Mouse (Mus musculus) kidney, embryonic 15.5 days (tissue): ENCODE results near the gene Gm9913. TPM values are rescaled to one million over a fixed set of nuclear protein-coding genes. Genes with fewer than 3 reads are reported as not detected.

Source experiments
- ATAC-seq: fragments of 200-750 bp; cut with Nextera tagmentation; replicated peaks from 2 replicates; pipeline ENCODE4 v1.8.0; 2017; ENCODE audit warnings: moderate TSS enrichment; ENCODE audit not compliant: low FRiP score
- H3K27ac ChIP-seq: fragments of 300-500 bp; sonication (generic); 2 replicates; pipeline ENCODE4 v1.5.1; 2015; ENCODE audit warnings: mild to moderate bottlenecking, inconsistent platforms
- H3K27me3 ChIP-seq: fragments of 300-500 bp; sonication (generic); 2 replicates; pipeline ENCODE4 v1.6.1; 2015; ENCODE audit warnings: inconsistent platforms
- H3K36me3 ChIP-seq: fragments of 300-500 bp; sonication (generic); 2 replicates; pipeline ENCODE4 v1.6.1; 2015; ENCODE audit warnings: inconsistent platforms
- H3K4me1 ChIP-seq: fragments of 300-500 bp; sonication (generic); 2 replicates; pipeline ENCODE4 v1.6.1; 2015; ENCODE audit warnings: inconsistent platforms
- H3K4me2 ChIP-seq: fragments of 300-500 bp; sonication (generic); 2 replicates; pipeline ENCODE4 v1.6.1; 2015; ENCODE audit warnings: moderate library complexity, mild to moderate bottlenecking, inconsistent platforms
- H3K4me3 ChIP-seq: fragments of 300-500 bp; sonication (generic); replicated peaks from 2 replicates; pipeline ENCODE4 v1.5.1; 2015; ENCODE audit warnings: mild to moderate bottlenecking, inconsistent platforms
- H3K9ac ChIP-seq: fragments of 300-500 bp; sonication (generic); 2 replicates; pipeline ENCODE4 v1.6.1; 2015; ENCODE audit warnings: mild to moderate bottlenecking, inconsistent platforms
- H3K9me3 ChIP-seq: fragments of 300-500 bp; sonication (generic); replicated peaks from 2 replicates; pipeline ENCODE4 v1.6.1; 2016; ENCODE audit warnings: inconsistent platforms
- WGBS: fragments of 180-500 bp; shearing (Covaris S2); methylation state at CpG from one replicate; pipeline ENCODE4 v1.1.7; 2015; ENCODE audit warnings: mixed read lengths; 5-methylcytosine and 5-hydroxymethylcytosine counted together
- polyA plus RNA-seq: library from polyadenylated mRNA; unstranded; fragments of >200 nt; fragmentation: Nextera tagmentation; extraction: Ambion mirVana; gene quantifications from 2 replicates; pipeline ENCODE4 v1.2.1, GENCODE M21; 2015

Gene Gm9913
- polyA plus RNA-seq, 1 experiment from 2014 or later = 0.42 TPM

- Histone ChIP-seq H3K36me3 (no peaks in the 10 kb centered on the region), H3K4me2 (no peak overlapping the region), H3K4me3 (no peak overlapping the region), H3K27me3 (no peaks in the 10 kb centered on the region), H3K9ac (no peak overlapping the region), H3K27ac (no peak overlapping the region), H3K9me3 (no peaks in the 10 kb centered on the region), H3K4me1 (no peaks in the 10 kb centered on the region)
- WGBS = 80% methylated on average over 6 of the region's 6 CpGs
- no peak for ATAC-seq
Observed at GRCm38 (mm10) chr2:125530665-125531064, 25.8 kb downstream of the Gm9913 start.

DNA sequence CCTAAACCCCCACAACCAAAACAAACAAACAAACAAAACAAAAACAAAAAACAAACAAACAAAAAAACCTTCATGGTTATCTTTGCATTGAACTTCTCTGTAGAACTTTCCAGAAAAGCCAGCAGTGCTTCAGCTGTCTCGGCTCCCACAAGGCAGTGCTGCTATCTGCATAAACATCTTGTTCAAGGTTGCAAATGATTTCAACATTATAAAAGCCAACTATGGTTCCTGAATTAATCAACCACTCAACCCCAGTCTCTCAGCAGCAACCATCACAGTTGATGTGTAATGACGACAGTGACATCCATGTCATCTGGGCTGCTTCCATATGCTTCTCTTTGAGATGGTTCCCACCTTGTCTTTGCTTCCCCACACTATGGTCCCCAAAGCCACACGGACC, 34.8 kb downstream of the Gm9913 start:
- Histone ChIP-seq H3K4me1 (no peaks in the 10 kb centered on the region), H3K27me3 (no peaks in the 10 kb centered on the region), H3K36me3 (no peaks in the 10 kb centered on the region), H3K4me3 (no peak overlapping the region), H3K9ac (no peak overlapping the region), H3K4me2 (no peak overlapping the region), H3K27ac (no peak overlapping the region), H3K9me3 (no peaks in the 10 kb centered on the region)
- 81% methylated on average over 3 of the region's 3 CpGs for WGBS
- ATAC-seq = no peak

- Histone ChIP-seq H3K9ac (no peak overlapping the region), H3K4me3 (no peak overlapping the region), H3K4me1 (no peaks in the 10 kb centered on the region), H3K36me3 (no peaks in the 10 kb centered on the region), H3K27me3 (no peaks in the 10 kb centered on the region), H3K9me3 (no peaks in the 10 kb centered on the region), H3K4me2 (no peak overlapping the region), H3K27ac (no peak overlapping the region)
- 63% methylated on average over 7 of the region's 7 CpGs for WGBS
- ATAC-seq = no peak
Observed at GRCm38 (mm10) chr2:125540579-125540978, 35.7 kb downstream of the Gm9913 start.

GRCm38 (mm10) chr2:125541451-125541850, 36.6 kb downstream of the Gm9913 start:
- Histone ChIP-seq H3K27me3 (no peaks in the 10 kb centered on the region), H3K4me2 (no peak overlapping the region), H3K9ac (no peak overlapping the region), H3K9me3 (no peaks in the 10 kb centered on the region), H3K4me1 (no peaks in the 10 kb centered on the region), H3K27ac (no peak overlapping the region), H3K4me3 (no peak overlapping the region), H3K36me3 (no peaks in the 10 kb centered on the region)
- WGBS = 76% methylated on average over 7 of the region's 7 CpGs
- no peak for ATAC-seq

DNA sequence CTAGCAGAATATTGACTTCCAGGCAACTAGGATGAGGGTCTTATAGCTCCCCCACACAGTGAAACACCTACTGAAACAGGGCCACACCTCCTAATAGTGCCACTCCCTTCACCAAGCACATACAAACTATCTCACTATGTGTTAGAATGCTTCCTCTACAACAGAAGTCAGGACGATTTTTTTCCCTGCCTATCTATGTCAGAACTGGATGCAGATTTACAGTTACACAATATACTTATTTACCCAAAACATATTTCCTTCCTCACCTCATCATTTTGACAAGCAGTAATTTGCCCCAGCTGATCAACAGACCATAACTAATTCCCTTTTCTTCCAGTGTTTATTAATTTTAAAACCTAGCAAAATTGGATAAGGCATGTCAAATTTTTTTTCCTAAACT, 38.8 kb downstream of the Gm9913 start:
- WGBS = 67% methylated on average over 1 of the region's 1 CpGs
- ATAC-seq = no peak
- Histone ChIP-seq H3K9me3 (no peaks in the 10 kb centered on the region), H3K4me2 (no peak overlapping the region), H3K36me3 (no peaks in the 10 kb centered on the region), H3K4me1 (no peaks in the 10 kb centered on the region), H3K27me3 (no peaks in the 10 kb centered on the region), H3K9ac (no peak overlapping the region), H3K4me3 (no peak overlapping the region), H3K27ac (no peak overlapping the region)

DNA sequence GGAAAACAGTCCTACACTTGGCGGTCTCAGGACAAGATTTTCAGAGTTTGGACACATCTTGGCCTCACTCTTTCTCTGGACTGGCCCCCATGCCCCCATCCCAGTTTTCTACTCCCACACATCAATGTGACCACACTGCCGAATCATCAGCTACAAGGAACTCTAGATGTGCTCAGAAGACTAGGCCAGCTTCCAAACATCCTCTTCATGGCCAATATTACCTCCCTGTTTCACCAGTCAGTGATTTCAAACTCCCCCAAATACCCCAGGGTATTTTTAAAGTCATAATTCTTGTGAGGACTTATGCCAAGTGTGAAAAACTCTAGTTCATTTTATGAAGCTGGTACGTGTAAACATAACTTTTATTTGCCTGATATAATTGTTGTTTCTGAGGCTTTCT, 40.1 kb downstream of the Gm9913 start:
- Histone ChIP-seq H3K4me2 (no peak overlapping the region), H3K36me3 (no peaks in the 10 kb centered on the region), H3K27ac (no peak overlapping the region), H3K9ac (no peak overlapping the region), H3K27me3 (no peaks in the 10 kb centered on the region), H3K9me3 (no peaks in the 10 kb centered on the region), H3K4me1 (no peaks in the 10 kb centered on the region), H3K4me3 (no peak overlapping the region)
- no peak for ATAC-seq
- 64% methylated on average over 3 of the region's 3 CpGs for WGBS

DNA sequence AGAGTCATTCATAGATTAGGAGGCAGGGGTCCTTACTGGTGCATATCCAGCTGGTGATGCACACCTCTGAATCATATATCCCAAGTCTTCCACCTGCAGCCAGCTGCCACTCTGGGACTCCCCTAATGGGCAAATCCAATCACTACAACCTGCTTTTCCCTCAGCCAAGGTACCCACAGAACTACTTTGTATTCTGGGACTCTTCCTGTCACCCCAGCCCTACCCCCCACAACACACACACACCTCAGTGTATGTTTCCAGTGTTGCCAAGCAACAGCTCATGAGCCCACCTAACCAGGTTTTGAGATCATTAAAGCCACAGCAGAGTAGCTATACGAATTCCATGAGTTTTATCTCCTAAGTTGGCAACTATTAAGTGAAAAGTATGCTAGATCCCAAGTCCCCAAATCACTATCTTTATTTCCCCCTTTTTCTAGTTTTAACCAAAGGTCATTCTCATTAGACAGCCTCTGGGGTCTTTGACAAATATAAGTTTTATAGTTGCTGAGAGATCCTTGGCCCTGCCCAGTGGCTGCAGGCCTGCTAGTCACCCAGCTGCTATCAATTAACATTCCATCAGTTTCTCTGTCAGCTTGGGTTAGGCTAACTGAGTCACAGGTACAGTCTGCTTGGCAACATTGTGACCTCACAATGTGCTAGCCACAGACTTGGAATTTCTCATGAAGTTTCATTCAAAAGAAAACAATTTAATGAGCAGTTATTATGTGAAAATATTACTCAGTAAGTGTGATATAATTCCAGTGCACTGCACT, 44.1 kb downstream of the Gm9913 start:
- no peaks in the 10 kb centered on the region for H3K9me3 ChIP-seq
- no peak overlapping the region for H3K4me2 ChIP-seq
- H3K4me3 ChIP-seq = no peak overlapping the region
- no peaks in the 10 kb centered on the region for H3K4me1 ChIP-seq
- no peak overlapping the region for H3K27ac ChIP-seq
- H3K9ac ChIP-seq = no peak overlapping the region
- no peak for ATAC-seq
- no peaks in the 10 kb centered on the region for H3K27me3 ChIP-seq
- H3K36me3 ChIP-seq = no peaks in the 10 kb centered on the region
- WGBS = 74% methylated on average over 1 of the region's 1 CpGs

DNA sequence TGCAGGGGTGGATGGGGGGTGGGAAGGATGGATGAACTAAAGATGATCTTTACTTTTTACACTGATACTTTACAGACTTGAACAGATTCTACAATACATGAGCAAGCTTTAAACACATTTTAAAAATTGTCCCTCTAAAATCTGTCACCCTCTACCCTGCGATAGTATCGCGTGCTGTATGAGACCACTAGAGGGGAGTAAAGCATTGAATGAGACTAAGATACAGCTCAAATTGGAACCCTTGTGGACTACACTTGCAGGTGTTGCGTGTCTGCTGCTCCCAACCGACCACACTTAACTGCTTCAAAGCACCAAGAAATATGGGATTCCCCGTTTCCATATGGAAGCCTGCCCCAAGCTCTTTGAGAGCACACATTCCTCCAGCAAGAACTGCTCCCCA, 50.9 kb downstream of the Gm9913 start:
- H3K9me3 ChIP-seq = no peaks in the 10 kb centered on the region

More for the DNA sequence above, 50.9 kb downstream of the Gm9913 start:
- Histone ChIP-seq H3K4me3 (no peak overlapping the region), H3K27ac (no peak overlapping the region), H3K36me3 (no peaks in the 10 kb centered on the region), H3K9ac (no peak overlapping the region), H3K4me2 (no peak overlapping the region), H3K27me3 (no peaks in the 10 kb centered on the region), H3K4me1 (no peaks in the 10 kb centered on the region)
- 70% methylated on average over 6 of the region's 6 CpGs for WGBS
- no peak for ATAC-seq

Other genes starting within 250 kb of the Gm9913 start
- gene Fbn1, start 2.9 kb downstream of the Gm9913 start, polyA plus RNA-seq = 13.4 and 16.4 TPM in 2 replicates
- 7.7 and 8.1 TPM in 2 replicates for gene Cep152, start 120.0 kb downstream of the Gm9913 start, polyA plus RNA-seq
- 116 and 119 TPM in 2 replicates for gene Eid1, start 168.0 kb downstream of the Gm9913 start, polyA plus RNA-seq
- gene Shc4, start 219.1 kb downstream of the Gm9913 start, polyA plus RNA-seq = 1.2 and 1.3 TPM in 2 replicates